Mouse (Mus musculus): Measurements from ENCODE around the gene Cstf3.

The Cstf3 gene

DNA sequence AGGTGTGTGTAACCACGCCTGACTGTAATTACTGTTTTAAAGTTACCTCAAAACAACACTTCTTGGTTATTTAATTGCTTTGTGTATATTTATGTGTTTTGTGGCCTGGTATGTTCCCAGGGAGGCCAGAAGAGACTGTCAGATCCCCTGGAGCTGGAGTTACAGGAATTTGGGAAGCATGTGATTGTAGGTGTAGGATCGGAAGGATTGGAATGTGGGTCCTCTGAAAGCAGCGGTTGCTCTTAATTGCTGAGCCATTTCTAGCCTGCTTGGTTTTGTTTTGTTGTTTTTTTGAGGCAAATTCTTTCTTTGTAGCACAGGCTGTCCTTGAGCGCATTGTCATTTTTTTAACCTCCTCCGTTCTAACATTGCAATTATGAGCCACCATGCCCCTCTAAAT is 14.4 kb downstream of the Cstf3 start:
- DNase-seq, result no peak

DNA sequence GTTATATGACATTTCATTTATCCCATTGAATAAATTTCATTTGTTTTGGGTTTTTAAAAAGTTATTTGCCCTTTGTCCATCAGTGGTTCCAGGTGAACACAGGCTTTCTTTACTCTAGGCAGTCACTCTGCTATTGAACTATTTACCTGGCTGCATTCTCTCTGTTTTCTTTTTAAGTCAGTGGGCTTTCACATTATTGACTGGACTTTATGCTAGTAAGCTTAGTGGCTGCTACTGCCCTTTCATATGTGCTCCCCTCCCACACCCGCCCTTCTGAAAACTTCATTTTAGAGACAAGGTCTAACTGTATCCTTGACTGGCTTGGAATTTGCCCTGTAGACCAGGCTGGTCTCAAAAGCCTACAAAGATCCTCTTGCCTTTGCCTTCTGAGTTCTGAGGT is 15.2 kb downstream of the Cstf3 start:
- DNase-seq, result no peak

DNA sequence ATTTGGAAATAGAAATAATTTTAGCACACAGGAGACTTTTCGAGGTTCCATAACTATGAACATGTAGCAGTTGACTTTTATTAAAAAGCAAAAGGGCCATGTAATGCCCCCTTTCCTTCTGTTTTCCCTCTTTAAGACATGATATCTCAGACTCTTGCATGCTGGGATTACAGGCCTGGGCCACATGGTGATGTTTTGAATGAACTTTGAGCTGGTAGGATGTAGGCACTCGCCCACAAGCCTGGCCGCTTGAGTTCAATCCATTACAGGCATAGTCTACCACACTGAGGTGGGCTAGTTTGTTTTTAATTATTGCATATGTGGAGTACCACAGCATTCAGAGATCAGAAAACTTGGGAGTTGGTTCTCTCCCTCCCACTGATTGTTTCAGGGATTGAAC is 24.5 kb downstream of the Cstf3 start:
- no peak for DNase-seq

DNA sequence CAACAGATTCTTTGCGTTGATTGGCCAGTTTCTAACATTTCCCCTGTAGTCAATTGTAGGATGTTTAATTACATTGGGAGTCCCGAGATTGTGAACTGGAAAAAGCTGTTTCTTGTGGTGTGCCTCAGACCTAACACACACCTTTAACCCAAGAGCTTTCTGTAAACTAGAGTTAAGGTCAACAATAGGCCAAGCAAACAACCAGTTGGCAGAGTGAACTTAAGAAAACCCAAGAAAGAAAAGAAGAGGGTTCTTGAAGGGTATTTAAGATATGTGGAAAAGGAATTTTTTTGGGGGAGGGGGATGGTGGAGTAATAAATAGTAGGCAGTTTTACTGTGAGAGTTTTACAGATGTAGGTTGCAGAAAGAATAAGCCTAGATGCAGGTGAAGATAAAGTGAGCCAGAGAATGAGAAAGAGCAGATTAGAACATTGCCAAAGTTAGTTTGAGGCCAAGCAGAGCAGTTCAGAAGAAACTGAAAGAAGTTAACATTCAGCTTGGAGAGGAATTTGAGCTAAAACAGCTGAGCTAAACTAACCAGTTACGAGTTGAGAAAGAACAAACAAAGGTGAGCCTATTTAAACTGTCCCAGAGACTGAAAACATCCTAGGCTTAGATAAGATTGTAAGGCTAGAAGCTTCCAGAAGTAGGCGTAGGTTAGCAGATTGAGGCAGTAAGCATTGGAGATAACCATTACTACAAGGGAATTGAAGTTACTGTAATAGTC is 25.8 kb downstream of the Cstf3 start:
- DNase-seq, result no peak

DNA sequence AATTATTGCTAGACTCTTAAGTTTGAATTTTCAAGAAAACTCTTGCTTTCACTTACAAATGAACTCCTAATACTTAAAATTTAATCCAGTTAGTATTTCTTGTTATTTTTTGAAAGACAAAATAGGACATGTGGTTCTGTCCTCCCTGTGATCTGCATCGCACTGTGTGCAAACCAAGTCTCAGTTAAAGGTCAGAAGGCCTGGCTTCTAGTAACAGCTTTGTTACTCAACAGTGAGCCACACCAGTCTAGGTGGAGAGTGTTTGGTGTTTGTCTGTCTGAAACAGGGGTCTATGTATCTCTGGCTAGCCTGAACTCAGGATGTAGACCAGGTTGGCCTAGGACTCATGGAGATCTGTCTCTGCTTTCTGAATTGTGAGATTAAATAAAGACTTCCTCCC is 68.3 kb downstream of the Cstf3 start:
- no peak for DNase-seq

DNA sequence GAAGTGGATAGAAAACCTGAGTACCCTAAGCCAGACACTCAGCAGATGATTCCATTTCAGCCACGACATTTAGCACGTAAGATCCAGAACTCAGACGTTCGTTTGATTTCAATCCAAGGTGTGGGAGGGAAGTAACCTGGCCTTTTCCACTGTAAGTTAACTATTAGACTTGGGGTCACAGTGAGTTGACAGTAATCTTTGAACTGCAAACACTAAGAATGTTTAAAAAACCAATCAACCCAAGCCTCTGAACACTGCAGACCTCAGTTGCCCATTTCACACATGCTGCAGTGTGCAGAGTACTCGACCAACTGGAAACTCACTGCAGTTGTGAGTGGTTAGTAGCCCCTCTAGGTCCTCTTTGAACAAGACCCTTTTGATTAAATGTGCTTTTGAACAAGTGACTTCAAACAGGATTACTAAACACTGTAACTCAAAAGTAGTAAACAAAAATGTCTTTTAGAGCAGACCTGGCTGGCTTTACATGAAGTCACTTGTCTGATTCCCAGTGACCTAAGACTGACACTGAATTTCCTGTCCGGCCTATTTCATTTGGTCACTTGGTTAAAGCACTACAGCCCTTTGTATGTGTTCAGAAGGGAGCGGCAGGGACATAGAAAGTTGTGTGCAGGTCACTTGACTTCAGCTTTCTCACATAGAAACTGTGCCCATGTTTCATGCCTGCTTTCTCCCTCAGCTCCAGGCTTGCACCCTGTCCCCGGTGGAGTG is 73.2 kb downstream of the Cstf3 start:
- DNase-seq, result no peak

DNA sequence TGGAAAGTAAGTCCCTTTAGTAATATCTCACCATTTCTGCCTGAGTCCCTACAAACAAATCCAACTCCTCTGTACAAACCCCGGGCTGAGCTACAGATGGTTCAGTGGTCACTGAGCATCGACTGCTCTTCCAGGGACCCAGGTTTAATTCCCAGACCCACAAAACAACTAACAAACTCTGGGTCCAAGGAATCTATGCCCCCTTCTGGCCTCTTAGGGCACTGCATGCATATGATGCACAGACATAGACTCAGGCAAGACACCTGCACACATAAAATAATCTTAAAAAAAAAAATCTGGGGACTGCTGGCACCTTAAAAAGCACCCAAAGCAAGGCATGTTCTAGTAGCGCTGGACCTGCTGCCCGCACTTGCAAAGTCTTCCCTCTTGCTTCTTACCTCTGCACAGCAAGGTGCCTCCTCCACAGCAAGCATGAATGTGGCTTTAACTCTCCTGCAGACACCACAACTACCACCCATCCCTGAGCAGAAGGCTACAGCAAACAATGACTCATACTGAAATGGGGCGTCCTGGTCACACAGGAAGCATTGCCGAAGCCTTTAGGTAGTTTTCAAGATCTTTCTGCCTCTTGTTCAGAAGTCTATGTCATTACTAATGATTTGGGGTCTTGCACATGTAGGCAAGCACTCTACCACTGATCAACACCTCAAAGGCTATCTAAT is 78.9 kb downstream of the Cstf3 start:
- DNase-seq, result no peak

DNA sequence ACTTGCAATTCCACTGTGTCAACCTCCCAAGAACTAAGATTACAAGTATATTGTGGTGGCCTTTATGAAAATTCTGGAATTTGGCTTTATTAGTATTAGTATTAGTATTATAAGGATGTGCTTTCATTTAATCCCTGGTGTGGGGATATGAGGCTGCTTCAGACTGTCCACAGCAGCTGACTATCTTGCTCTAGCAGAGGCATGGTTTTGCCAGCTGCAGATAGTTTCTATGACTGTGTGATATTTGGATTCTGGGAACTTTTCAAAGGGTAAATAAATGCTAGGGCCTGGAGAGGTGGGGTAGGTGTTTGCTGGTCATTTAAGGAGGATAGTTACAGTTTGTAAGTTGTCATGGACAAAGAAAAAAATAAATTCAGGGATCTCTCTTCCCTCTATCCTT is 81.4 kb downstream of the Cstf3 start:
- DNase-seq, result no peak

DNA sequence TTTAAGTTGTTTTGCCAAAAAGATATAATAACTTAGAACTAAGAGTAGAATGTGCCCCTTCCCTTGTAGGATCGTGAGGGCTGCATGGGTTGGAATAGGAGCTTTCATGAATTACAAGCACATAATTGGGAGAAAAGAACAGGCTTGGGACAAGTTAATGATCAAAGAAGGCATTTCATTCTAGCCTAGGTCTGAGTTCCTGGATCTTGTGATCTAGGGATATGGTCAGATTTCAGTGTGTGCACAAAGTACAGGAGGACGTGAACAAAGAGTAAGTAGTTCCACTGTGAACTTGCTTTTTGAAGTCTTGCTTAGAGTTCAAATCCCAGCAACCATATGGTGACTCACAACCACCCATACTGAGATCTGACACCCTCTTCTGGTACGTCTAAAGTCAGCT is 87.0 kb downstream of the Cstf3 start:
- DNase-seq, result no peak

DNA sequence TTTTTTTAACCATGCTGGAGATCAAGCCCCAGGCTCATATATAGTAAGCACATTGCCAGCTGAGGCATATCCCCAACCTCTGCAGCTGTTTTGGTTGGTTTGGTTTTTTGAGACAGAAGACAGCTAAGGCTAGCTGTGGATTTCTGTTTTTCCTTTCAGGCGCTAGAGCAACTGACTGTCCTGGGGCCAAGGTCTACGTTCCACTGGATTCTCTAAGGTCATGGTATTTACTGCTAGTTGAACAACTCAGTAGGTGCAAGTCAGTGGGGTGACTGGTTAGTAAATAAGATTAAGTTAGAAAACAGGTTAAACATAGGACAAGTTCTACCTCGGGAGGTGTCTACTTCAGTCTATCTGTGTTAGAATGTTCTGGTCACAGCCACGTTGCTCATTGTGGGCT is 94.4 kb downstream of the Cstf3 start:
- no peak for DNase-seq

DNA sequence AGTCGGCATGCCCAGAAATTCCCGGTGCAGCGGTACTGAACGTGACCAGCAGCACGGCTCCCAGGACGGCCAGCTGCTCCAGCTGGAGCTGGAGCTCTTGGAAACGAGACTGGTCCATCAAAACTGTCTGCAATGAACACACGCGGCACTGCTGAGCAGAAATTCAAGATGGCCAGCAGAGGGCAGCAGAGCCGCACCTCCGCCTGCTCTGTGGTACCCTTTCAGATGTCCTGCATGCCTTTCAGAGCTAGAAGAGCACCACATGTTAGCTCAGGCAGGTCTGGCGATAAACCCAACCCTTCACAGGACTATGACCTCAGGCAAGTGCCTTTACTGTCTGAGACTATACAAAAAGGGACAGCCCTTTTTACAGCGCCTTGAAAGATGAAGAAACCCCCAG is 95.1 kb downstream of the Cstf3 start:
- DNase-seq, result peak; percentile 83 to 85

DNA sequence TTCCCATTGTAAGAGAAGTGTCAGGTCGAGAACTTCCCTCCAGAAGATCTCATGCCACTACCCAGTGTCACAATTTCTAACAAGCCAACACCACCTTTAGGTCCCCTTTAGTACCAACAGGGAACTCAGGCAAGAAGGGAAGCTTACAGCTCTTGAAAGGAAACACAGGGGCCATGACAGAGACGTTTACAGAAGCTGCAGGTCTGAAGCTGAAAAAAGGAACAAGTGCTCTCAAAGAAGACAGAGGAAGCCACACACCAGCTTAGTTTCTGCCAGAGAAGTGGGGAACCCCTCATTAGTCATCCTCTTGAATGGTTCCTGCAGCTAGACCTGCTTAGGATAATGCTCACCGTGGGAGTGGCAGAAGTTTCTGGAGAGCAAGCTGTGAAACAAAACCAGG is 96.9 kb downstream of the Cstf3 start:
- no peak for DNase-seq

DNA sequence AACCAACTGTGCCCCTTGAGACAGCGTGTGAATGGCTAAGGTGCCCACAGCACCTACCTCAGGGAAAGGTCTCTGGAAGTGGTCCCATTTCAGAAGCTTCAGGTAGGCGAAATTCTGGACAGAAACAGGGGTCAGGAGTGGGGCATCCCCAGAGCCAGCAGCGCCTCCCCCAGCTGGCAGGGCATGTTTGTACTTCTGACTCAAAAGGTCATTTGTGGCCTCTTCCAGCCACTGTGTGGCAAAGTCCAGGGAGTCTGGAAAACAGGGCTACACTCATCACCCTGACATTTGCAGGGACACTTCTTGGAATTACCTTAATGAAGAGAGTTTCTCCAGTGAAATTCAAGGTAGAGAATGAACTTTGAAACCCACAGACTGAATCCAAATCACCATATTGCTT is 98.0 kb downstream of the Cstf3 start:
- DNase-seq, result no peak

DNA sequence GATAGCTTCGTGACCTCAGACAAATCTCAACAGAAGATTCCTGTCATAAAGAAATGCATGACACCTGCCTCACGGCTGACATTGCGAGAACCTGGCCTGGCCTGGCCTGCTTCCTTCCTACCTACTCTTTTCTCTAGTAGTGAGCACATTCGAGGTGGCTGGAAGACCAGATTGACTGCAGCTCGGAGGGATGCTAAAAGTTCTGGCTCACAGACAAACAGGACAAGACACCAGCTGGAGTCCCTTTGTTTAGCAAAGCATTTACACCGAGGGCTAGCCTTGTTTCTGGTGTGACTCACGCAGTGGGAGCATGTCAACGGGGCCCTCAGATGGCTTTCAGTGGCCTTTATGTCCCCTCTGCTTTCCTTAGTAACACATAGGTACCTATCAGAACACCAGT is 98.4 kb downstream of the Cstf3 start:
- peak; percentile 40 to 44 for DNase-seq

DNA sequence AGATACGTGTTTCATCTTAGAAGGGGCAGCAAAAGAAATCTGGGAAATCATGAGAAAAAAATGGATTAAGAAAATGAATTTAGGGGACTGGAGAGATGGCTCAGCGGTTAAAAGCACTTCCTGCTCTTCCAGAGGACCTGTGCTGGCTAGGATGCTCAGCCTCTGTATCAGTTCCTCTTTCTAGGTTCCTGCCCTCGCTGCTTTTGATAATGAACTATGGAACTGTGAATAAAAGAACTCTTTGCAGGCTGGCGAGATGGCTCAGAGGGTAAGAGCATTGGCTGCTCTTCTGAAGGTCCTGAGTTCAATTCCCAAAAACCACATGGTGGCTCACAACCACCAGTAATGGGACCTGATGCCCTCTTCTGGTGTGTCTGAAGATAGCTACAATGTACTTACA is 100.4 kb downstream of the Cstf3 start:
- no peak for DNase-seq

DNA sequence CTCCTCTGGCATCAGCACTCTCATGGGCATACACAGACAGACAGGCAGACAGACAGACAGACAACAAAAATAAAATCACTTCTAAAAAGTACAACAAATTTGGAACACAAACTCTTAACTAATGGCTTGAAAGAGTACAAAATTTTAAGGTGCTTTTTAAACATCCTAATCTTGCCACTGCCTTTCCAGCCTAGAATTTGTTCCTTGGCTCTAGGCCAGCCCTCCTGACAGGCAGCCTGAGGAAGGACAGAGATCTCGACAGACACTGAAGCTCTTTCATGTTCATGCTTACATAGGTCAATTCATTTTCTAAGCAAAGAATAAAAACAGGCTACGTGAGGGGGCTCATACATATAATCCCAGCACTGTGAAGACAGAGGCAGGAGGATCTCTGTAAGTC is 102.2 kb downstream of the Cstf3 start:
- DNase-seq, result no peak

DNA sequence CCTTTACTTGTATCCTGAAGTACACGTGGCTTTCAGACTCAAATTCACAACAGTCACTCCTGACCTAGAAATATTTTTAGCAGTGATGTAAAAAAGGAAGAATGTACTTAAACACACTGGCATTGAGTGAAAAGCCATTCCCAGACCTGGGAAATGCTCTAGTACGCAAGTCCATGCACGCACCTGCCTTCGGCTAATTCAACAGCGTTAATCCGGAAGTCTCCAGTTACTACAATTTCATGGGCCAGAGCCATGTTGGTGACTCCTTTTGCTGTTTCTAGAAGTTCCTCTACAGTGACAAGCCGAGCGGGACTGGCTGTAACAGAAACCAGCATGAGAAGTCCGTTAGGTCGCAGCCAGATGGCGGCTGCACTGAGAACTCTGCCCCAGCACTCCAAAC is 109.3 kb downstream of the Cstf3 start:
- no peak for DNase-seq

DNA sequence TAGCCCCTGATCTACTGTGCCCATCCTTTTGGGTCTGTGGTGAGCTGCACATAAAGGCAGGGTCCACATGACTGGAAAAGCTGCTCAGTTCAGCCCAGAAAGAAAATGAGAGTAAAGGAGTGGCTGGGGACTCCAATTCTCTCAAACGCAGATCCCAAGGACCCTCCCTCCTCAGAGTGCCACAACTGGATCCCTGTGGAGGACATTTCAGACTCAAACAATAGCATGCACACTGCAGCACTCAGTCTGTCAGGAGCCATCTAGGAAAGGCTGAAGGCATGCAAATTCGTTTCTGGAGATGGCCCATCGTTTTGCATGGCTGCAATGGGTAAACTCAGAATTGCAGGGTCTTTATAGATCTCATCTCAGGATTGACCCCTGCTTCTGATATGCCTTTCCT is 112.8 kb downstream of the Cstf3 start:
- no peak for DNase-seq

DNA sequence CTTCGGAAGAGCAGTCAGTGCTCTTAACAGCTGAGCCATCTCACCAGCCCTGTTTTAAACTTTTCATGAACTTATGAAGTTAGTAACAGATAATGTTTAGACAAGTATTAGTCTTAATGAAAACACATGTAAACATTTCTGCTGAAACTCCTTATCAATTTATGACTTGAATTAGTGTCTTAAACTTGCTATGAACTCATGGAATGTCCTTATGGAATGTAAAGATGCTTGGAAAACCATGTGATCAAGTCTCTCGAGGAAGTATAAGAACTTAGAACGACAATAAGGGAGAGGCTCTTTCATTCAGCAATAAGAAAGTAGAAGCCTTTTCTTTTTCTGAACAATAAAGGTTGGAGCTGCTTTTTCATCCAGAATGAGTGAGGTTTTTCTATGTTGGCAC is 114.0 kb downstream of the Cstf3 start:
- no peak for DNase-seq

DNA sequence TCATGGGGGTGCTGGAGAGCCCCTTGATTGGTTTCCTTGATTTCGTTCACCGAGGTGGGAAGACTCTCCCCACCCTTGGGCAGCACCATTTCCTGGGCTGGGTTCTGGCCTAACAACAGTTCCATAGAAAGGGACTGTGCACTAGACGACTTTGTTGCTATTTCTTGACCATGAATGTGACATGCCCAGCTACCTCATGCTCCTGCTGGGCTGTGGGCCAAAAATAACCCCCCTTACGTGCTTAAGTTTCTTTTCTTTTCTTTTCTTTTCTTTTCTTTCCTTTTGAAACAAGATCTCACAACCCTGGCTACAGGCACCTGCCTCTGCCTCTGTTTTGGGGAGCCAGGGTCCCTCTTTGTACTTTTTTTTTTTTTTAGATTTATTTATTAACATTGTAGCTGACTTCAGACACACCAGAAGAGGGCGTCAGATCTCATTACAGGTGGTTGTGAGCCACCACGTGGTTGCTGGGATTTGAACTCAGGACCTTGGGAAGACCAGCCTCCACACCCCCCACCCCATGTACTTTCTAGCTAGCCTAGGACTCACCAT is 119.5 kb downstream of the Cstf3 start:
- DNase-seq, result no peak

DNA sequence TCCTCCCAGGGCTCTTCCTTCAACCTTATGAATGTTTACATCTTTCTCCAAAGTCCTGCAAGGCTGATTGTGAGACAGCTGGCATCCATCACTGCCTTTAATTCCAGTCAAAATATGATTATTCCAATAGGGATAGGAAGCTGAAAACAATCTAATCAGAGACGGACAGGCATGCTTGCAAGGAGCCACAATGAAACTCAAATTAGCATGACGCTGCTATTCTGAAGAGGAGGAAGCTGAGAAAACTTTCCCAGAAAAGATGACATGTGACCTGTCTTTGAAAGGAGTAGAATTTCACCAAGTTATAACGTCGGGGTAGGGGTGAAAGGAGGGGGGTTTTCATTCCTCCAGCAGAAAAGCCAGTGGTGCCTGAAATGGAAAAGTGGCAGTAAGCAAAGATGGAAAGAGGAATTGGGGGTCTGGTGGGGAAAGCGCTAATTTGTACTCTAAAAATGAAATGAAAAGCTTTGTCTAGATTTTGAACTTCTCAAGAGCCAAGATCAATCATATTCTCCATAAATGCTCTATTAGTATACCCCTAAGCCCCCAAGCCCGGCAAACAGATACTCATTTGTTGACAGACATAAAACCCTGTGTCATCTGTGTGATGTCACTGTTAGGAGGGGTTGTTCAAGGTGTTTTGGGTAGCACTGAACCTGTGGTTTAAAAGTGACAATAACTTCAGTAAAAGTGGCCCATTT is 120.5 kb downstream of the Cstf3 start:
- no peak for DNase-seq

DNA sequence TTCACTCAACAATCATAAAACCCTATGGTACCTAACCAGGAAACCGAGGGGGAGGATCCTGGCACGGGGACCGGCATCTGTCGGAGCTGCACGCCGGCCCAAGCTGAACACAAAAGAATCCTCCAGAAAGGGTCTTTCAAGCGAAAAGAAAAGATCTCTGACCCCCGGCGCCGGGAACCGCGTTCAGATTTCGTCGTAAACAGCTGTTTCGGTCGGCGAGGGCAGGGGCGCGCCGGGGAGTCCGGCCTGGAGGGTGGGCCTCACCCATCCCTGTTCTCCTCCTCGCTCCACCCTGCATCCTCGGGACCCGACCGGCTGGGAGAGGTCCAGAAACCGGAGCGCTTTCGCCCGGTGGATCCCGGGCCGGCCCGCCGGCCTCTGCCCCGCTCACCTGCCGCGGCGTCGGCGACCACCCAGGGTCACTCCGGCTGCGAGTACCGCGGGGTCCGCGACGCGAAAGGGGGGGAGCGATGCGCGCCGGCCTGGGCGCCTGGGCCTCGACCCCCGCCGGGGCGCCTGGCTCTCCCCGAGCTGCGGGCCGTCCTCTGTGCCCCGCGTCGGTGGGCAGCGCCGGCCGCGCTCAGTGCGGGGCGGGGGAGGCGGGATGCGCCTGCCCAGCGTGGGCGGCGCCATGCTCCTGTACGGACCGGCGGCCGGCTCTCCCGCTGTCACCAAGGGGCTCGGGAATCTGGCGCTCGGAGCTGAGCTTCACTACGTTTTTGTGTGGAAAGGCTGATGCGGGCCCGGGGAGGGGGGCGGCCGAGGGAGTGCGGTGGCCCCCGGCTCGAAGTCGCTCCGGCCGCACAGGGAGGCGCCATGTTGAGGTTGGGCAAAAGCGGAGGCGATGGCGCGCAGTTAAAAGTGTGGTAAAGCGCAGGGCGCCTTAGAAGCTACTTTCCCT is 121.5 kb downstream of the Cstf3 start, which contains the start of gene Tcp11l1:
TSS of gene Tcp11l1 (minus strand) at position 585 of the 901 bp plus-strand sequence.
- DNase-seq, result peak; percentile 70 to 72
